Mouse (Mus musculus) liver, embryonic 12.5 days (tissue): ENCODE measurements around the gene Gltp. TPM values are rescaled to one million over a fixed set of nuclear protein-coding genes. Genes with fewer than 3 reads are reported as not detected.

Experiments used
- ATAC-seq: fragments of 200-750 bp; cut with Nextera tagmentation; 2 replicates; pipeline ENCODE4 v1.8.0; 2017; ENCODE audit warnings: moderate number of reproducible peaks, mild to moderate bottlenecking, moderate library complexity
- H3K27ac ChIP-seq: fragments of 300-500 bp; sonication (generic); 2 replicates; pipeline ENCODE4 v1.5.1; 2016; ENCODE audit warnings: mild to moderate bottlenecking
- H3K27me3 ChIP-seq: fragments of 300-500 bp; sonication (generic); replicated peaks from 2 replicates; pipeline ENCODE4 v1.6.1; 2016; ENCODE audit warnings: mild to moderate bottlenecking, moderate library complexity
- H3K36me3 ChIP-seq: fragments of 300-500 bp; sonication (generic); 2 replicates; pipeline ENCODE4 v1.6.1; 2016; ENCODE audit warnings: mild to moderate bottlenecking, moderate library complexity
- H3K4me1 ChIP-seq: fragments of 300-500 bp; sonication (generic); 2 replicates; pipeline ENCODE4 v1.6.1; 2016
- H3K4me2 ChIP-seq: fragments of 300-500 bp; sonication (generic); 2 replicates; pipeline ENCODE4 v1.6.1; 2016; ENCODE audit warnings: mild to moderate bottlenecking, moderate library complexity
- H3K4me3 ChIP-seq: fragments of 300-500 bp; sonication (generic); 2 replicates; pipeline ENCODE4 v1.5.1; 2016; ENCODE audit warnings: mild to moderate bottlenecking, moderate library complexity
- H3K9ac ChIP-seq: fragments of 300-500 bp; sonication (generic); 2 replicates; pipeline ENCODE4 v1.6.1; 2016; ENCODE audit warnings: mild to moderate bottlenecking, moderate library complexity
- H3K9me3 ChIP-seq: fragments of 300-500 bp; sonication (generic); replicated peaks from 2 replicates; pipeline ENCODE4 v1.6.1; 2016; ENCODE audit warnings: mild to moderate bottlenecking, moderate library complexity
- WGBS: fragments of 180-500 bp; shearing (Covaris S2); methylation state at CpG from one replicate; pipeline ENCODE4 v1.1.7; 2016; ENCODE audit not compliant: insufficient replicate concordance; 5-methylcytosine and 5-hydroxymethylcytosine counted together
- microRNA-seq: library from miRNA; unstranded; fragments of <30 nt; microRNA quantifications from one replicate; pipeline ENCODE4, GENCODE M21; 2017
- polyA plus RNA-seq: library from polyadenylated mRNA; unstranded; fragments of >200 nt; fragmentation: Nextera tagmentation; extraction: Ambion mirVana; gene quantifications from 2 replicates; pipeline ENCODE4 v1.2.1, GENCODE M21; 2016

Gltp gene
- polyA plus RNA-seq, 1 experiment from 2014 or later = 41.9 TPM

GRCm38 (mm10) chr5:114631336-114631735 lies 59.4 kb downstream of the Gltp start:
- peaks cover 24% of the 10 kb centered on the region for H3K27me3 ChIP-seq
- H3K4me3 ChIP-seq = no peak overlapping the region
- no peak overlapping the region for H3K9ac ChIP-seq
- no peak overlapping the region for H3K4me2 ChIP-seq
- no peak for ATAC-seq
- H3K4me1 ChIP-seq = no peaks in the 10 kb centered on the region
- WGBS = 38% methylated on average over 2 of the region's 2 CpGs
- H3K36me3 ChIP-seq = no peaks in the 10 kb centered on the region
- no peaks in the 10 kb centered on the region for H3K9me3 ChIP-seq
- no peak overlapping the region for H3K27ac ChIP-seq

- Histone ChIP-seq H3K27me3 (peaks cover 27% of the 10 kb centered on the region), H3K4me2 (no peak overlapping the region), H3K9me3 (no peaks in the 10 kb centered on the region), H3K9ac (no peak overlapping the region), H3K4me3 (no peak overlapping the region), H3K4me1 (no peaks in the 10 kb centered on the region), H3K27ac (no peak overlapping the region), H3K36me3 (no peaks in the 10 kb centered on the region)
- ATAC-seq = no peak
- 13% methylated on average over 3 of the region's 3 CpGs for WGBS
These were observed 65.2 kb downstream of the Gltp start for GRCm38 (mm10) chr5:114625590-114625989.

- peaks cover 16% of the 10 kb centered on the region for H3K4me1 ChIP-seq
- peaks cover 30% of the 10 kb centered on the region for H3K27me3 ChIP-seq
- H3K4me3 ChIP-seq = no peak overlapping the region
- no peaks in the 10 kb centered on the region for H3K36me3 ChIP-seq
- WGBS = 19% methylated on average over 6 of the region's 6 CpGs
- H3K4me2 ChIP-seq = no peak overlapping the region
- no peak overlapping the region for H3K27ac ChIP-seq
- ATAC-seq = no peak
- H3K9ac ChIP-seq = no peak overlapping the region
- no peaks in the 10 kb centered on the region for H3K9me3 ChIP-seq
These were observed 70.5 kb downstream of the Gltp start for GRCm38 (mm10) chr5:114620305-114620704.

Small RNA genes lying within 50 kb of the gene (microRNA-seq; reads per million reads assigned to microRNA genes)
- not detected for gene Mir7028

Other genes starting within 250 kb of the Gltp start
- gene Mmab, start 246.9 kb downstream of the Gltp start, polyA plus RNA-seq = 17.7 and 17.9 TPM in 2 replicates
- 34.6 and 35.2 TPM in 2 replicates for gene Mvk, start 246.7 kb downstream of the Gltp start, polyA plus RNA-seq
- 1.3 and 1.4 TPM in 2 replicates for gene Fam222a, start 123.0 kb downstream of the Gltp start, polyA plus RNA-seq
- 0.19 and 0.29 TPM in 2 replicates for gene Trpv4, start 32.6 kb downstream of the Gltp start, polyA plus RNA-seq
- 6.2 and 7.5 TPM in 2 replicates for gene Tchp, start 16.8 kb upstream of the Gltp start, polyA plus RNA-seq
- gene Ankrd13a, start 83.7 kb upstream of the Gltp start, polyA plus RNA-seq = 85.2 and 87.5 TPM in 2 replicates
- gene Git2, start 84.5 kb upstream of the Gltp start, polyA plus RNA-seq = 28.1 and 28.3 TPM in 2 replicates
- 37.4 and 41.8 TPM in 2 replicates for gene 1500011B03Rik, start 132.5 kb upstream of the Gltp start, polyA plus RNA-seq
- not detected in 2 replicates for gene 4930519G04Rik, start 162.7 kb upstream of the Gltp start, polyA plus RNA-seq
- not detected in 2 replicates for gene Gm9936, start 167.7 kb upstream of the Gltp start, polyA plus RNA-seq
- 3.5 and 3.9 TPM in 2 replicates for gene Oasl2, start 206.0 kb upstream of the Gltp start, polyA plus RNA-seq
- 0.29 and 0.30 TPM in 2 replicates for gene Oasl1, start 232.3 kb upstream of the Gltp start, polyA plus RNA-seq